Mouse (Mus musculus) forebrain, embryonic 12.5 days (tissue): Measurements from ENCODE around the gene Sema4c. TPM values are rescaled to one million over a fixed set of nuclear protein-coding genes. Genes with fewer than 3 reads are reported as not detected.

Experiments used
- ATAC-seq: fragments of 200-750 bp; cut with Nextera tagmentation; 2 replicates; pipeline ENCODE4 v1.8.0; 2017; ENCODE audit warnings: moderate TSS enrichment; ENCODE audit not compliant: low FRiP score
- H3K27ac ChIP-seq: fragments of 300-500 bp; sonication (generic); 2 replicates; pipeline ENCODE4 v1.5.1; 2016; ENCODE audit warnings: mild to moderate bottlenecking
- H3K27me3 ChIP-seq: fragments of 300-500 bp; sonication (generic); 2 replicates; pipeline ENCODE4 v1.6.1; 2016; ENCODE audit warnings: mild to moderate bottlenecking
- H3K36me3 ChIP-seq: fragments of 300-500 bp; sonication (generic); replicated peaks from 2 replicates; pipeline ENCODE4 v1.6.1; 2016; ENCODE audit warnings: mild to moderate bottlenecking
- H3K4me1 ChIP-seq: fragments of 300-500 bp; sonication (generic); 2 replicates; pipeline ENCODE4 v1.6.1; 2016
- H3K4me2 ChIP-seq: fragments of 300-500 bp; sonication (generic); 2 replicates; pipeline ENCODE4 v1.6.1; 2016; ENCODE audit warnings: mild to moderate bottlenecking, moderate library complexity
- H3K4me3 ChIP-seq: fragments of 300-500 bp; sonication (generic); replicated peaks from 2 replicates; pipeline ENCODE4 v1.5.1; 2016; ENCODE audit warnings: mild to moderate bottlenecking
- H3K9ac ChIP-seq: fragments of 300-500 bp; sonication (generic); 2 replicates; pipeline ENCODE4 v1.6.1; 2016; ENCODE audit warnings: mild to moderate bottlenecking
- H3K9me3 ChIP-seq: fragments of 300-500 bp; sonication (generic); 2 replicates; pipeline ENCODE4 v1.6.1; 2016
- WGBS: fragments of 180-500 bp; shearing (Covaris S2); methylation state at CpG from one replicate; pipeline ENCODE4 v1.1.7; 2016; 5-methylcytosine and 5-hydroxymethylcytosine counted together
- polyA plus RNA-seq: library from polyadenylated mRNA; unstranded; fragments of >200 nt; fragmentation: Nextera tagmentation; extraction: Ambion mirVana; gene quantifications from 2 replicates; pipeline ENCODE4 v1.2.1, GENCODE M21; 2016

Sema4c gene
- polyA plus RNA-seq, 1 experiment from 2014 or later, result 29.8 TPM

GRCm38 (mm10) chr1:36589486-36589885, 31.3 kb upstream of the Sema4c start:
- ATAC-seq, result no peak
- Histone ChIP-seq H3K36me3 (no peaks in the 10 kb centered on the region), H3K9ac (no peak overlapping the region), H3K4me2 (no peak overlapping the region), H3K4me1 (peaks cover 11% of the 10 kb centered on the region), H3K9me3 (no peaks in the 10 kb centered on the region), H3K4me3 (no peak overlapping the region), H3K27me3 (peaks cover 64% of the 10 kb centered on the region), H3K27ac (no peak overlapping the region)
- WGBS, result 47% methylated on average over 6 of the region's 6 CpGs

GRCm38 (mm10) chr1:36588476-36589450, 30.6 kb upstream of the Sema4c start:
- no peak overlapping the region for H3K4me3 ChIP-seq
- WGBS, result 73% methylated on average over 13 of the region's 13 CpGs
- peak; percentile 63 for ATAC-seq
- no peak overlapping the region for H3K9ac ChIP-seq
- H3K36me3 ChIP-seq, result no peaks in the 10 kb centered on the region
- no peaks in the 10 kb centered on the region for H3K9me3 ChIP-seq
- no peak overlapping the region for H3K4me2 ChIP-seq
- peaks cover 71% of the 10 kb centered on the region for H3K27me3 ChIP-seq
- peaks cover 11% of the 10 kb centered on the region for H3K4me1 ChIP-seq
- no peak overlapping the region for H3K27ac ChIP-seq

GRCm38 (mm10) chr1:36587860-36588259, 29.7 kb upstream of the Sema4c start:
- Histone ChIP-seq H3K4me1 (peaks cover 9% of the 10 kb centered on the region), H3K9ac (no peak overlapping the region), H3K27ac (no peak overlapping the region), H3K4me2 (no peak overlapping the region), H3K36me3 (no peaks in the 10 kb centered on the region), H3K27me3 (peaks cover 75% of the 10 kb centered on the region), H3K4me3 (no peak overlapping the region), H3K9me3 (no peaks in the 10 kb centered on the region)
- no peak for ATAC-seq
- 89% methylated on average over 6 of the region's 6 CpGs for WGBS

GRCm38 (mm10) chr1:36586288-36586687, 28.1 kb upstream of the Sema4c start:
- no peak overlapping the region for H3K9ac ChIP-seq
- H3K36me3 ChIP-seq, result no peaks in the 10 kb centered on the region
- no peak overlapping the region for H3K4me3 ChIP-seq
- 37% methylated on average over 4 of the region's 4 CpGs for WGBS
- no peak for ATAC-seq
- peaks cover 11% of the 10 kb centered on the region for H3K4me1 ChIP-seq
- H3K27ac ChIP-seq, result no peak overlapping the region
- H3K9me3 ChIP-seq, result no peaks in the 10 kb centered on the region
- H3K4me2 ChIP-seq, result no peak overlapping the region
- H3K27me3 ChIP-seq, result peaks cover 79% of the 10 kb centered on the region

- H3K4me1 ChIP-seq, result peaks cover 26% of the 10 kb centered on the region
- WGBS, result 82% methylated on average over 8 of the region's 8 CpGs
Measured at GRCm38 (mm10) chr1:36583408-36584116, 25.4 kb upstream of the Sema4c start.

GRCm38 (mm10) chr1:36582211-36582610, 24.1 kb upstream of the Sema4c start:
- ATAC-seq, result no peak
- Histone ChIP-seq H3K27me3 (peaks cover 84% of the 10 kb centered on the region), H3K27ac (no peak overlapping the region), H3K36me3 (no peaks in the 10 kb centered on the region), H3K9ac (no peak overlapping the region), H3K4me3 (no peak overlapping the region), H3K4me2 (no peak overlapping the region), H3K4me1 (peaks cover 23% of the 10 kb centered on the region), H3K9me3 (no peaks in the 10 kb centered on the region)
- 74% methylated on average over 8 of the region's 8 CpGs for WGBS

More at GRCm38 (mm10) chr1:36583408-36584116, 25.4 kb upstream of the Sema4c start:
- Histone ChIP-seq H3K27ac (no peak overlapping the region), H3K27me3 (peaks cover 82% of the 10 kb centered on the region), H3K9ac (no peak overlapping the region), H3K9me3 (no peaks in the 10 kb centered on the region), H3K4me3 (no peak overlapping the region), H3K36me3 (no peaks in the 10 kb centered on the region), H3K4me2 (no peak overlapping the region)
- ATAC-seq, result no peak

GRCm38 (mm10) chr1:36581260-36581659, 23.1 kb upstream of the Sema4c start:
- Histone ChIP-seq H3K4me2 (no peak overlapping the region), H3K27me3 (peaks cover 83% of the 10 kb centered on the region), H3K27ac (peak overlapping the region; percentile 81), H3K36me3 (no peaks in the 10 kb centered on the region), H3K9ac (no peak overlapping the region), H3K9me3 (no peaks in the 10 kb centered on the region), H3K4me3 (no peak overlapping the region), H3K4me1 (peaks cover 26% of the 10 kb centered on the region)
- ATAC-seq, result no peak
- WGBS, result 25% methylated on average over 5 of the region's 5 CpGs

GRCm38 (mm10) chr1:36580384-36581207, 22.4 kb upstream of the Sema4c start:
- H3K4me3 ChIP-seq, result peak overlapping the region; percentile 14; the same call in 1 of the 2 replicates
- peak; percentile 88 for ATAC-seq
- no peaks in the 10 kb centered on the region for H3K9me3 ChIP-seq
- H3K4me2 ChIP-seq, result peak overlapping the region; percentile 48
- H3K27me3 ChIP-seq, result peaks cover 77% of the 10 kb centered on the region
- H3K27ac ChIP-seq, result peak overlapping the region; percentile 81
- H3K36me3 ChIP-seq, result no peaks in the 10 kb centered on the region
- H3K9ac ChIP-seq, result peak overlapping the region; percentile 40; the same call in 1 of the 2 replicates
- under 1% methylated on average over 17 of the region's 17 CpGs for WGBS
- peaks cover 33% of the 10 kb centered on the region for H3K4me1 ChIP-seq

GRCm38 (mm10) chr1:36579974-36580383, 21.8 kb upstream of the Sema4c start:
- peak; percentile 44 for ATAC-seq
- Histone ChIP-seq H3K9me3 (no peaks in the 10 kb centered on the region), H3K4me2 (peak overlapping the region; percentile 48), H3K27ac (peak overlapping the region; percentile 81), H3K36me3 (no peaks in the 10 kb centered on the region), H3K9ac (peak overlapping the region; percentile 40; the same call in 1 of the 2 replicates), H3K4me1 (peaks cover 35% of the 10 kb centered on the region), H3K27me3 (peaks cover 73% of the 10 kb centered on the region), H3K4me3 (no peak overlapping the region)
- WGBS, result 8% methylated on average over 6 of the region's 6 CpGs

- no peak for ATAC-seq
- Histone ChIP-seq H3K9me3 (no peaks in the 10 kb centered on the region), H3K36me3 (no peaks in the 10 kb centered on the region), H3K27me3 (peaks cover 47% of the 10 kb centered on the region), H3K4me3 (no peak overlapping the region), H3K27ac (no peak overlapping the region), H3K4me1 (peaks cover 35% of the 10 kb centered on the region), H3K9ac (no peak overlapping the region), H3K4me2 (no peak overlapping the region)
- WGBS, result 76% methylated on average over 6 of the region's 6 CpGs
Measured at GRCm38 (mm10) chr1:36576991-36577675, 19.0 kb upstream of the Sema4c start.

- Histone ChIP-seq H3K36me3 (no peaks in the 10 kb centered on the region), H3K9me3 (no peaks in the 10 kb centered on the region), H3K27me3 (peaks cover 49% of the 10 kb centered on the region), H3K4me1 (peaks cover 22% of the 10 kb centered on the region), H3K4me3 (no peak overlapping the region), H3K9ac (no peak overlapping the region), H3K4me2 (no peak overlapping the region), H3K27ac (no peak overlapping the region)
- ATAC-seq, result no peak
- 73% methylated on average over 6 of the region's 6 CpGs for WGBS
Measured at GRCm38 (mm10) chr1:36575347-36575746, 17.2 kb upstream of the Sema4c start.
